Mouse (Mus musculus) right cerebral cortex, postnatal 25 days (tissue): ENCODE results near the gene H3f3a.

Experiments used
- DNase-seq: peaks from one replicate; pipeline ENCODE4 v3.0.0; 2022

H3f3a gene

GRCm38 (mm10) chr1:180757252-180757955, 56.3 kb downstream of the H3f3a start:
- DNase-seq = no peak

GRCm38 (mm10) chr1:180756711-180757110, 57.0 kb downstream of the H3f3a start:
- no peak for DNase-seq

- no peak for DNase-seq
Observed at GRCm38 (mm10) chr1:180754376-180754775, 59.4 kb downstream of the H3f3a start.

- DNase-seq = no peak
Observed at GRCm38 (mm10) chr1:180752115-180752514, 61.6 kb downstream of the H3f3a start.
